Mouse (Mus musculus): ENCODE measurements around the gene Trim43b. TPM values are rescaled to one million over a fixed set of nuclear protein-coding genes. Genes with fewer than 3 reads are reported as not detected.
"Not testable (repeated sequence)": the region's sequence is repeated elsewhere in the genome, so short reads cannot be mapped to it uniquely, and the experiment has no call there.

Trim43b gene
- not detected in 2 replicates for polyA plus RNA-seq (2014; fragmentation: Nextera tagmentation; extraction: Ambion mirVana)

DNA sequence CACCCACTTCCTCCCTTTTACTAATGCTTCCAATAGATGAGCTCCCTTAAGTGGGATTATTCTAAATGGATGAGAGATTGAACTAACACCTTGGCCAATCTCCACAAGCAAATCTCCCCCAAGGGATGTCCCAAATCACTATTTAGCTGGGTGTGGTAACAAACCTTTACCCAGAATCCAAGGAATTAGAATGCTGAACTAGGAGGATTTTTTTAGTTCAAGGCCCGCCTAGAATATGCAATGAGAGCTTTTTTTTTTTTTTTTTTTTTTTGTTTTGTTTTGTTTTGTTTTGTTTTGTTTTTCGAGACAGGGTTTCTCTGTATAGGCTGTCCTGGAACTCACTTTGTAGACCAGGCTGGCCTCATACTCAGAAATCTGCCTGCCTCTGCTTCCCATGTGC lies at the start of gene Trim43b:
Trim43b (minus strand) TSS at position 101 of the 400 bp plus-strand sequence.
- not testable (repeated sequence) for DNase-seq (ENCODE audit: low spot score); ATAC-seq (ENCODE audit: low FRiP score)
- WGBS = 75% methylated on average over 1 of the region's 2 CpGs

GRCm38 (mm10) chr9:89104576-89104975 lies 11.9 kb upstream of the Trim43b start:
- not testable (repeated sequence) for H3K4me1 ChIP-seq (replicated peaks; ENCODE audit: control insufficient read depth, insufficient read depth, low read length); H3K4me2 ChIP-seq (replicated peaks); H3K27ac ChIP-seq; DNase-seq (ENCODE audit: low spot score); H3K9ac ChIP-seq; H3K36me3 ChIP-seq (replicated peaks; ENCODE audit: control insufficient read depth, insufficient read depth); H3K27me3 ChIP-seq (ENCODE audit: control insufficient read depth, insufficient read depth, low read length); H3K9me3 ChIP-seq (ENCODE audit: control insufficient read depth, low read length); H3K4me3 ChIP-seq (replicated peaks; ENCODE audit: low read length); ATAC-seq (ENCODE audit: low FRiP score)
- 82% methylated on average over 7 of the region's 7 CpGs for WGBS

More for the DNA sequence above, at the start of gene Trim43b:
- H3K4me1 ChIP-seq (replicated peaks; ENCODE audit: control insufficient read depth, insufficient read depth, low read length); H3K4me3 ChIP-seq (replicated peaks; ENCODE audit: low read length); H3K36me3 ChIP-seq (replicated peaks; ENCODE audit: control insufficient read depth, insufficient read depth); H3K27me3 ChIP-seq (ENCODE audit: control insufficient read depth, insufficient read depth, low read length); H3K27ac ChIP-seq; H3K4me2 ChIP-seq (replicated peaks); H3K9ac ChIP-seq; H3K9me3 ChIP-seq (ENCODE audit: control insufficient read depth, low read length): not testable (repeated sequence)

- not testable (repeated sequence) for H3K4me1 ChIP-seq (replicated peaks; ENCODE audit: control insufficient read depth, insufficient read depth, low read length); H3K4me2 ChIP-seq (replicated peaks); ATAC-seq (ENCODE audit: low FRiP score); H3K36me3 ChIP-seq (replicated peaks; ENCODE audit: control insufficient read depth, insufficient read depth); H3K9me3 ChIP-seq (ENCODE audit: control insufficient read depth, low read length); H3K4me3 ChIP-seq (replicated peaks; ENCODE audit: low read length); DNase-seq (ENCODE audit: low spot score); H3K27me3 ChIP-seq (ENCODE audit: control insufficient read depth, insufficient read depth, low read length); H3K27ac ChIP-seq; H3K9ac ChIP-seq
- 97% methylated on average over 13 of the region's 13 CpGs for WGBS
Measured at GRCm38 (mm10) chr9:89086746-89087145, 5.9 kb downstream of the Trim43b start.

DNA sequence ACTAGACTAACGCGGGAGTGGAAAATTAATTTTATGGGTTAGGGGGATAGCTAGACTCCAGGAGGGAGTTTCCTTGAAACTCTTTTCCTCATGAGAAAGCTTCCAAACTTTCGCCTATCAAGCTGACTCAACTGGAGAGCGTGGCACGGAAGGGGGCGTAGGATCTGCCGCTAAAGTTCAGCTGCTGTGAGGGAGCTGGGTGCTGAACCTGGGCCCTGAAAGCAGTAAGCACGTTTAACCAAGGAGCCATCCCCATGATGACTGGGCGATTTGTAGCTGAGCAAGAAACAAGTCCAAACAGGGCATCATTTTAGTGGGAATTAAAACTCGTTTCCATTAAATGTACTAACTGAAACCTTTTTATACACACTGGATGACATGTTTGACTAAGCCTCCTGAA lies 13.0 kb downstream of the Trim43b start:
- H3K9ac ChIP-seq; H3K27me3 ChIP-seq (ENCODE audit: control insufficient read depth, insufficient read depth, low read length); DNase-seq (ENCODE audit: low spot score); H3K36me3 ChIP-seq (replicated peaks; ENCODE audit: control insufficient read depth, insufficient read depth); H3K27ac ChIP-seq; H3K9me3 ChIP-seq (ENCODE audit: control insufficient read depth, low read length); H3K4me2 ChIP-seq (replicated peaks); ATAC-seq (ENCODE audit: low FRiP score); H3K4me3 ChIP-seq (replicated peaks; ENCODE audit: low read length); H3K4me1 ChIP-seq (replicated peaks; ENCODE audit: control insufficient read depth, insufficient read depth, low read length): not testable (repeated sequence)
- WGBS = 88% methylated on average over 10 of the region's 10 CpGs

DNA sequence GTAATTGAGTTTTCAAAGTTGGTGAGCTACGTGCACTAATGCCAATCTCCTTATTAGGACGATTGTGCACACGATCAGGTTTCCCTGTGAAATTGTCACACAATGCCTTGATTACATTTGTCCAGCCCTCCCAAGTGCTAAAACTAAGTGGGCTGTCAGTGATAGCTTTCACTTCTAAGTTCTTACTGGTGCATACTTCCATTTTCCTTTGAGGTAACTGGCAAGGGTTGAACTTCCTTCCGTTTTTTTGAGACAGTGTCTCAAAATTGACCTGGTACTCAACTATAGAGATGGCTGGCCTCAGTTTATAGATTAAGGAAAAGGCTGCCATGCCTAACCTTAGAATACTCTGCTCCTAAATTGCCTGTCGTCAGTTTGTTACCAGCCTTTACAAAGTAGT lies 16.1 kb downstream of the Trim43b start:
- not testable (repeated sequence) for H3K9ac ChIP-seq; H3K9me3 ChIP-seq (ENCODE audit: control insufficient read depth, low read length); ATAC-seq (ENCODE audit: low FRiP score); H3K27ac ChIP-seq; H3K36me3 ChIP-seq (replicated peaks; ENCODE audit: control insufficient read depth, insufficient read depth); H3K4me2 ChIP-seq (replicated peaks); DNase-seq (ENCODE audit: low spot score); H3K4me1 ChIP-seq (replicated peaks; ENCODE audit: control insufficient read depth, insufficient read depth, low read length); H3K27me3 ChIP-seq (ENCODE audit: control insufficient read depth, insufficient read depth, low read length); H3K4me3 ChIP-seq (replicated peaks; ENCODE audit: low read length)
- WGBS = 85% methylated on average over 1 of the region's 5 CpGs

DNA sequence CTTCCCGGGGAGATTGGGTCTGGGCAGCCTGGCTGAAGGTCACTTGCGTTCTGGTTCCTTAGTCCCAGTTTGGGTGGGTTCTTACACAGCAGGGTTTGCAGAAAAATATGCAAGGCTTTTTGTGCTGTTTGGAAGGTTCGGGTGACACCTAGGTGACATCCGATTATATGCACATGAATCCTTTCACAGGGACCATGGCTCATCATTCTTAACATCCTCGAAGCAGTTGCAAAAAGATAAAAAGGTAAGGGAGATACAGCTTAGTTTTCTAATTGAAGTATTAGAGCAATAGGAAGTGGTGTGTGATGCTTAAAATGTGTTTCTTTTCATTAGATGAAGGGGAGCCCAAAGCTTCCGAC lies 25.5 kb downstream of the Trim43b start:
- H3K4me3 ChIP-seq (replicated peaks; ENCODE audit: low read length); H3K27me3 ChIP-seq (ENCODE audit: control insufficient read depth, insufficient read depth, low read length); H3K27ac ChIP-seq; H3K36me3 ChIP-seq (replicated peaks; ENCODE audit: control insufficient read depth, insufficient read depth); H3K4me1 ChIP-seq (replicated peaks; ENCODE audit: control insufficient read depth, insufficient read depth, low read length); H3K9ac ChIP-seq; ATAC-seq (ENCODE audit: low FRiP score); DNase-seq (ENCODE audit: low spot score); H3K9me3 ChIP-seq (ENCODE audit: control insufficient read depth, low read length): not testable (repeated sequence)
- H3K4me2 ChIP-seq (replicated peaks) = peak overlapping the region; percentile 41
- 87% methylated on average over 2 of the region's 6 CpGs for WGBS

DNA sequence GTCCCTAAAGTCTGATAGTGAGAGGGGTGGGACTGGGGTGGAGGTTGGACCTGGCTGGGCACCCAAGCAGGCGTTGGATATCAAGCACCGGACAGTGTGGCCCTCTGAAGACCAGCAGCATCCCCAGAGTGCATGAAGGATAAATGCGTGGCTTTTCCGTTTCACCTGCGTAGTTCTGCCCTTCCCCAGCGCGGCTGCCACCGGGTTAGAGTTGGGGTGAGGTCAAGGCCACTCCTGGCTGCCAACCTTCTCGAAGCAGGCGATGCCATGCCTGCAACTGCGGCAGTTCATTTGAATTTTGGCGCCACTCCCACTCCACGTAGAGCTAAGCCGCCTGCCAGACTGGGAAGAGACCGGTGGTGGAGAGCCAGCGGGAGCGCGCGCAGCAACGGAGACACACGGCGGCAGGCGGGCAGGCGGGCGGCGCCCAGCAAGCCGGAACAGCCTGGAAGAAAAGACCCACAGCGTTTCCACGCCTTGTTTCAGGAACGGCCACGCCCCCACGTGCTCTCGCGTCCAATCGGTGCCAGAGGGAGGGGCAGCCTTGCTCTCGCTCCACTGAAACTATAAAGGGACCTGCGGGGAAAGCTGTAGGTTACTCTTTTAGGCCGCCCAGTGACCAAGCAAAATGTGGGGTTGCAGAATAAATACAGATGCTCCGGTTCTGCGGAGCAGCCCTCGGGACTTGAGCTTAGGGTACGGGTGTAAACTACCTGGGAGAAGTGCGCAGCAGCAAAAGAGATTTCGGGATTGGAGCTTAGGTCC lies 26.1 kb downstream of the Trim43b start:
- WGBS = 53% methylated on average over 38 of the region's 44 CpGs
- peak overlapping the region; percentile 41 for H3K4me2 ChIP-seq (replicated peaks)

More for the DNA sequence above, 26.1 kb downstream of the Trim43b start:
- ATAC-seq (ENCODE audit: low FRiP score) (peak; percentile 99), DNase-seq (ENCODE audit: low spot score) (peak; percentile 57)
- not testable (repeated sequence) for H3K4me3 ChIP-seq (replicated peaks; ENCODE audit: low read length); H3K27me3 ChIP-seq (ENCODE audit: control insufficient read depth, insufficient read depth, low read length); H3K27ac ChIP-seq; H3K4me1 ChIP-seq (replicated peaks; ENCODE audit: control insufficient read depth, insufficient read depth, low read length); H3K9me3 ChIP-seq (ENCODE audit: control insufficient read depth, low read length); H3K36me3 ChIP-seq (replicated peaks; ENCODE audit: control insufficient read depth, insufficient read depth); H3K9ac ChIP-seq

Other genes with a start within 250 kb of the Trim43b start
- gene Bcl2a1a, start 135.9 kb downstream of the Trim43b start, polyA plus RNA-seq (2014; fragmentation: Nextera tagmentation; extraction: Ambion mirVana) = not detected in 2 replicates
- 0.52 and 1.1 TPM in 2 replicates for gene Bcl2a1b, start 106.4 kb upstream of the Trim43b start, polyA plus RNA-seq (2014; fragmentation: Nextera tagmentation; extraction: Ambion mirVana)
- gene Gm29094, start 106.5 kb upstream of the Trim43b start, polyA plus RNA-seq (2014; fragmentation: Nextera tagmentation; extraction: Ambion mirVana) = 0.73 TPM in 1 of 2 replicates, not detected in the other
- gene Mthfs, start 117.8 kb upstream of the Trim43b start, polyA plus RNA-seq (2014; fragmentation: Nextera tagmentation; extraction: Ambion mirVana) = 10.4 and 16.8 TPM in 2 replicates

All from hindbrain, embryonic 14.5 days (tissue).